Mouse (Mus musculus): ENCODE results near the gene Trappc4. TPM values are rescaled to one million over a fixed set of nuclear protein-coding genes. Genes with fewer than 3 reads are reported as not detected.
"Not testable (repeated sequence)": the region's sequence is repeated elsewhere in the genome, so short reads cannot be mapped to it uniquely, and the experiment has no call there.

The Trappc4 gene
- total and polyA plus RNA-seq, 2 experiments from 2014 or later: 30.8 to 72.5 TPM

- Histone ChIP-seq H3K9me3 (replicated peaks; ENCODE audit: control insufficient read depth, low read length) (no peaks in the 10 kb centered on the region), H3K4me2 (ENCODE audit: low read depth, low read length) (no peak overlapping the region), H3K9ac (replicated peaks; ENCODE audit: low read depth, low read length) (no peak overlapping the region), H3K36me3 (replicated peaks; ENCODE audit: control insufficient read depth, insufficient read depth, low read length) (0 out of 2 replicates have a peak, but pooled peaks cover 1% of the 10 kb centered on the region), H3K27me3 (ENCODE audit: control insufficient read depth, insufficient read depth, low read length) (no peaks in the 10 kb centered on the region), H3K27ac (ENCODE audit: low read depth) (no peak overlapping the region), H3K4me3 (ENCODE audit: low read depth, low read length) (no peak overlapping the region), H3K4me1 (ENCODE audit: control insufficient read depth, insufficient read depth) (no peaks in the 10 kb centered on the region)
- WGBS: 58% methylated on average over 3 of the region's 3 CpGs
- ATAC-seq (ENCODE audit: insufficient read depth, low read depth) (no peak), DNase-seq (ENCODE audit: low spot score) (no peak)
- TF ChIP-seq EP300 (IDR thresholded peaks at IDR 0.05; ENCODE audit: low read depth): no peak
- TF ChIP-seq CTCF (IDR thresholded peaks at IDR 0.05; ENCODE audit: low read depth): peak; percentile 9; the same call in 1 of the 2 replicates
Observed at GRCm38 (mm10) chr9:44364480-44364879, 42.9 kb downstream of the Trappc4 start.

- Histone ChIP-seq H3K27ac (ENCODE audit: low read depth) (peak overlapping the region; percentile 84), H3K4me2 (ENCODE audit: low read depth, low read length) (peak overlapping the region; percentile 79), H3K36me3 (replicated peaks; ENCODE audit: control insufficient read depth, insufficient read depth, low read length) (peaks cover 21% of the 10 kb centered on the region), H3K4me3 (ENCODE audit: low read depth, low read length) (peak overlapping the region; percentile 85)
- not testable (repeated sequence) for H3K9ac ChIP-seq (replicated peaks; ENCODE audit: low read depth, low read length); DNase-seq (ENCODE audit: low spot score); ATAC-seq (ENCODE audit: insufficient read depth, low read depth); H3K9me3 ChIP-seq (replicated peaks; ENCODE audit: control insufficient read depth, low read length); H3K4me1 ChIP-seq (ENCODE audit: control insufficient read depth, insufficient read depth); H3K27me3 ChIP-seq (ENCODE audit: control insufficient read depth, insufficient read depth, low read length)
- WGBS: 45% methylated on average over 4 of the region's 4 CpGs
Observed at GRCm38 (mm10) chr9:44361931-44362330, 45.5 kb downstream of the Trappc4 start.

GRCm38 (mm10) chr9:44361190-44361917 lies 46.0 kb downstream of the Trappc4 start, which contains the start of gene Vps11:
Gene Vps11, minus strand, starts transcription at chr9:44361670.
- peak within 1 kb of the TSS; percentile 73 for H3K9ac ChIP-seq (replicated peaks; ENCODE audit: low read depth, low read length)
- ATAC-seq (ENCODE audit: insufficient read depth, low read depth) (peak; percentile 95), DNase-seq (ENCODE audit: low spot score) (peak; percentile 97)
- H3K4me3 ChIP-seq (ENCODE audit: low read depth, low read length): peak within 1 kb of the TSS; percentile 85
- H3K4me2 ChIP-seq (ENCODE audit: low read depth, low read length): peak within 1 kb of the TSS; percentile 79
- peak; percentile 74; the same call in 1 of the 2 replicates for TF ChIP-seq EP300 (IDR thresholded peaks at IDR 0.05; ENCODE audit: low read depth)
- TF ChIP-seq CTCF (IDR thresholded peaks at IDR 0.05; ENCODE audit: low read depth): peak; percentile 9; the same call in 1 of the 2 replicates
- peak within 1 kb of the TSS; percentile 84 for H3K27ac ChIP-seq (ENCODE audit: low read depth)
- no peaks in the 10 kb centered on the region for H3K4me1 ChIP-seq (ENCODE audit: control insufficient read depth, insufficient read depth)
- H3K9me3 ChIP-seq (replicated peaks; ENCODE audit: control insufficient read depth, low read length): no peaks in the 10 kb centered on the region
- peaks cover 27% of the 10 kb centered on the region for H3K36me3 ChIP-seq (replicated peaks; ENCODE audit: control insufficient read depth, insufficient read depth, low read length)
- H3K27me3 ChIP-seq (ENCODE audit: control insufficient read depth, insufficient read depth, low read length): no peaks in the 10 kb centered on the region
- under 1% methylated on average over 44 of the region's 44 CpGs for WGBS

- WGBS: 78% methylated on average over 4 of the region's 4 CpGs
- ATAC-seq (ENCODE audit: insufficient read depth, low read depth) (no peak), DNase-seq (ENCODE audit: low spot score) (peak; percentile 55)
- no peaks in the 10 kb centered on the region for H3K9me3 ChIP-seq (replicated peaks; ENCODE audit: control insufficient read depth, low read length)
- H3K27ac ChIP-seq (ENCODE audit: low read depth): no peak overlapping the region
- no peak overlapping the region for H3K9ac ChIP-seq (replicated peaks; ENCODE audit: low read depth, low read length)
- peaks cover 69% of the 10 kb centered on the region for H3K36me3 ChIP-seq (replicated peaks; ENCODE audit: control insufficient read depth, insufficient read depth, low read length)
- TF ChIP-seq CTCF (IDR thresholded peaks at IDR 0.05; ENCODE audit: low read depth) (peak; percentile 56), EP300 (IDR thresholded peaks at IDR 0.05; ENCODE audit: low read depth) (no peak)
- H3K4me3 ChIP-seq (ENCODE audit: low read depth, low read length): no peak overlapping the region
- no peak overlapping the region for H3K4me2 ChIP-seq (ENCODE audit: low read depth, low read length)
- H3K4me1 ChIP-seq (ENCODE audit: control insufficient read depth, insufficient read depth): no peaks in the 10 kb centered on the region
- no peaks in the 10 kb centered on the region for H3K27me3 ChIP-seq (ENCODE audit: control insufficient read depth, insufficient read depth, low read length)
Observed at GRCm38 (mm10) chr9:44357207-44357606, 50.2 kb downstream of the Trappc4 start.

Small RNA genes within 50 kb of the gene (microRNA-seq; reads per million reads assigned to microRNA genes)
- gene Mir7085: not detected

Other genes with a start within 250 kb of the Trappc4 start
- gene Cbl, start 173.6 kb downstream of the Trappc4 start, total RNA-seq (2014; rRNA removed; ENCODE audit: low replicate concordance): 17.6 and 18.6 TPM in 2 replicates
- gene Cbl, start 173.6 kb downstream of the Trappc4 start, polyA plus RNA-seq (2015; fragmentation: Nextera tagmentation; extraction: Ambion mirVana): 4.3 and 5.2 TPM in 2 replicates
- not detected in 2 replicates for gene Ccdc153, start 166.9 kb downstream of the Trappc4 start, total RNA-seq (2014; rRNA removed; ENCODE audit: low replicate concordance)
- gene Ccdc153, start 166.9 kb downstream of the Trappc4 start, polyA plus RNA-seq (2015; fragmentation: Nextera tagmentation; extraction: Ambion mirVana): 2.0 TPM in 1 of 2 replicates, not detected in the other
- not detected in 2 replicates for gene Pdzd3, start 156.1 kb downstream of the Trappc4 start, total RNA-seq (2014; rRNA removed; ENCODE audit: low replicate concordance)
- 0.07 and 0.10 TPM in 2 replicates for gene Pdzd3, start 156.1 kb downstream of the Trappc4 start, polyA plus RNA-seq (2015; fragmentation: Nextera tagmentation; extraction: Ambion mirVana)
- gene Nlrx1, start 139.0 kb downstream of the Trappc4 start, total RNA-seq (2014; rRNA removed; ENCODE audit: low replicate concordance): 10.4 and 15.4 TPM in 2 replicates
- gene Nlrx1, start 139.0 kb downstream of the Trappc4 start, polyA plus RNA-seq (2015; fragmentation: Nextera tagmentation; extraction: Ambion mirVana): 8.9 and 10.2 TPM in 2 replicates
- gene Abcg4, start 119.0 kb downstream of the Trappc4 start, total RNA-seq (2014; rRNA removed; ENCODE audit: low replicate concordance): 1.7 and 2.1 TPM in 2 replicates
- 0.49 and 0.69 TPM in 2 replicates for gene Abcg4, start 119.0 kb downstream of the Trappc4 start, polyA plus RNA-seq (2015; fragmentation: Nextera tagmentation; extraction: Ambion mirVana)
- 14.8 and 26.3 TPM in 2 replicates for gene Hinfp, start 101.9 kb downstream of the Trappc4 start, total RNA-seq (2014; rRNA removed; ENCODE audit: low replicate concordance)
- 7.6 and 9.4 TPM in 2 replicates for gene Hinfp, start 101.9 kb downstream of the Trappc4 start, polyA plus RNA-seq (2015; fragmentation: Nextera tagmentation; extraction: Ambion mirVana)
- gene C2cd2l, start 87.3 kb downstream of the Trappc4 start, total RNA-seq (2014; rRNA removed; ENCODE audit: low replicate concordance): 14.5 and 16.8 TPM in 2 replicates
- gene C2cd2l, start 87.3 kb downstream of the Trappc4 start, polyA plus RNA-seq (2015; fragmentation: Nextera tagmentation; extraction: Ambion mirVana): 4.7 and 5.0 TPM in 2 replicates
- gene Dpagt1, start 81.6 kb downstream of the Trappc4 start, total RNA-seq (2014; rRNA removed; ENCODE audit: low replicate concordance): 27.6 and 33.3 TPM in 2 replicates
- 24.5 and 25.2 TPM in 2 replicates for gene Dpagt1, start 81.6 kb downstream of the Trappc4 start, polyA plus RNA-seq (2015; fragmentation: Nextera tagmentation; extraction: Ambion mirVana)
- gene H2afx, start 72.9 kb downstream of the Trappc4 start, total RNA-seq (2014; rRNA removed; ENCODE audit: low replicate concordance): 285 and 447 TPM in 2 replicates
- 69.3 and 71.2 TPM in 2 replicates for gene H2afx, start 72.9 kb downstream of the Trappc4 start, polyA plus RNA-seq (2015; fragmentation: Nextera tagmentation; extraction: Ambion mirVana)
- 61.5 and 96.3 TPM in 2 replicates for gene Hmbs, start 63.4 kb downstream of the Trappc4 start, total RNA-seq (2014; rRNA removed; ENCODE audit: low replicate concordance)
- gene Hmbs, start 63.4 kb downstream of the Trappc4 start, polyA plus RNA-seq (2015; fragmentation: Nextera tagmentation; extraction: Ambion mirVana): 81.3 and 84.0 TPM in 2 replicates
- gene Vps11, start 45.9 kb downstream of the Trappc4 start, total RNA-seq (2014; rRNA removed; ENCODE audit: low replicate concordance): 25.0 and 27.8 TPM in 2 replicates
- gene Vps11, start 45.9 kb downstream of the Trappc4 start, polyA plus RNA-seq (2015; fragmentation: Nextera tagmentation; extraction: Ambion mirVana): 17.7 TPM in 2 replicates
- 35.5 and 37.8 TPM in 2 replicates for gene Hyou1, start 28.1 kb downstream of the Trappc4 start, total RNA-seq (2014; rRNA removed; ENCODE audit: low replicate concordance)
- gene Hyou1, start 28.1 kb downstream of the Trappc4 start, polyA plus RNA-seq (2015; fragmentation: Nextera tagmentation; extraction: Ambion mirVana): 5.4 and 5.9 TPM in 2 replicates
- 83.8 and 97.2 TPM in 2 replicates for gene Slc37a4, start 10.7 kb downstream of the Trappc4 start, total RNA-seq (2014; rRNA removed; ENCODE audit: low replicate concordance)
- gene Slc37a4, start 10.7 kb downstream of the Trappc4 start, polyA plus RNA-seq (2015; fragmentation: Nextera tagmentation; extraction: Ambion mirVana): 32.2 and 35.1 TPM in 2 replicates
- gene Rps25, start 461 bp downstream of the Trappc4 start, total RNA-seq (2014; rRNA removed; ENCODE audit: low replicate concordance): 302 and 464 TPM in 2 replicates
- gene Rps25, start 461 bp downstream of the Trappc4 start, polyA plus RNA-seq (2015; fragmentation: Nextera tagmentation; extraction: Ambion mirVana): 1,421 and 1,578 TPM in 2 replicates
- gene Ccdc84, start 11.0 kb upstream of the Trappc4 start, total RNA-seq (2014; rRNA removed; ENCODE audit: low replicate concordance): 13.7 and 45.1 TPM in 2 replicates
- 17.2 and 17.7 TPM in 2 replicates for gene Ccdc84, start 11.0 kb upstream of the Trappc4 start, polyA plus RNA-seq (2015; fragmentation: Nextera tagmentation; extraction: Ambion mirVana)
- not detected in 2 replicates for gene Foxr1, start 33.5 kb upstream of the Trappc4 start, total RNA-seq (2014; rRNA removed; ENCODE audit: low replicate concordance)
- not detected in 2 replicates for gene Foxr1, start 33.5 kb upstream of the Trappc4 start, polyA plus RNA-seq (2015; fragmentation: Nextera tagmentation; extraction: Ambion mirVana)
- 18.0 TPM in 1 of 2 replicates, not detected in the other for gene Upk2, start 47.4 kb upstream of the Trappc4 start, total RNA-seq (2014; rRNA removed; ENCODE audit: low replicate concordance)
- not detected in 2 replicates for gene Upk2, start 47.4 kb upstream of the Trappc4 start, polyA plus RNA-seq (2015; fragmentation: Nextera tagmentation; extraction: Ambion mirVana)
- 12.4 and 33.9 TPM in 2 replicates for gene Bcl9l, start 75.2 kb upstream of the Trappc4 start, total RNA-seq (2014; rRNA removed; ENCODE audit: low replicate concordance)
- gene Bcl9l, start 75.2 kb upstream of the Trappc4 start, polyA plus RNA-seq (2015; fragmentation: Nextera tagmentation; extraction: Ambion mirVana): 4.4 and 5.2 TPM in 2 replicates
- gene Cxcr5, start 154.3 kb upstream of the Trappc4 start, total RNA-seq (2014; rRNA removed; ENCODE audit: low replicate concordance): not detected in 2 replicates
- not detected in 2 replicates for gene Cxcr5, start 154.3 kb upstream of the Trappc4 start, polyA plus RNA-seq (2015; fragmentation: Nextera tagmentation; extraction: Ambion mirVana)
- gene Ddx6, start 197.3 kb upstream of the Trappc4 start, total RNA-seq (2014; rRNA removed; ENCODE audit: low replicate concordance): 30.9 and 33.9 TPM in 2 replicates
- gene Ddx6, start 197.3 kb upstream of the Trappc4 start, polyA plus RNA-seq (2015; fragmentation: Nextera tagmentation; extraction: Ambion mirVana): 10.5 and 11.0 TPM in 2 replicates